Comparison of ENCODE assay signal across 9 mouse cellular contexts in genomic region chr4:119247462-119248235, GRCm38 (mm10). TPM values are rescaled to one million over a fixed set of nuclear protein-coding genes. Genes with fewer than 3 reads are reported as not detected.
A peak's percentile ranks its signal among the peaks of the same experiment; 100 is the strongest.
DNase-seq lines count a peak whose midpoint lies in the region; ATAC-seq and TF ChIP-seq lines count a peak whose summit lies in the region.
"Had no signal": no experiment of that assay in that cellular context is flagged by ENCODE, and none has a peak within 500 bp of the region (broad histone marks: within the 10 kb centered on the region; RNA-seq: fewer than 3 reads in every experiment).

No protein-coding gene starts in this region.

- peak overlapping the region; percentile 60; the same call in 1 of the 2 replicates for H3K27ac ChIP-seq in embryonic facial prominence, embryonic 13.5 days
- 0 out of 2 replicates have a peak overlapping the region, but pooled peaks have one; percentile 6 for H3K27ac ChIP-seq in kidney, adult 2 months (ENCODE audit: insufficient read depth, low read depth, low read length)
- no peak overlapping the region for H3K27ac ChIP-seq in liver, embryonic 11.5 days (ENCODE audit: low read depth, low read length)
- H3K27ac ChIP-seq in neural tube, embryonic 11.5 days (ENCODE audit: low read depth, low read length) = no peak overlapping the region
- no peak overlapping the region; the same call in 1 of the 2 replicates for H3K27ac ChIP-seq in stomach, embryonic 16.5 days (ENCODE audit: low read length)
- H3K27ac ChIP-seq: embryonic facial prominence, embryonic 12.5 days had no signal

- no peak overlapping the region for H3K4me3 ChIP-seq in embryonic facial prominence, embryonic 13.5 days
- no peak overlapping the region for H3K4me3 ChIP-seq in kidney, adult 2 months (ENCODE audit: insufficient read depth, low read depth, low read length)
- no peak overlapping the region for H3K4me3 ChIP-seq in liver, embryonic 11.5 days (ENCODE audit: low read depth, low read length)
- no peak overlapping the region for H3K4me3 ChIP-seq in neural tube, embryonic 11.5 days (ENCODE audit: low read depth, low read length)
- no peak overlapping the region for H3K4me3 ChIP-seq in stomach, embryonic 16.5 days (replicated peaks; ENCODE audit: low read length)
- H3K4me3 ChIP-seq: embryonic facial prominence, embryonic 12.5 days had no signal

- peak; percentile 35; the same call in 1 of the 2 replicates for ATAC-seq in embryonic facial prominence, embryonic 13.5 days (ENCODE audit: insufficient number of reproducible peaks, insufficient read depth, low FRiP score, low TSS enrichment, low read depth)
- ATAC-seq in liver, embryonic 11.5 days (replicated peaks; ENCODE audit: low FRiP score) = peak; percentile 44
- ATAC-seq in neural tube, embryonic 11.5 days (ENCODE audit: insufficient read depth, low FRiP score, low TSS enrichment) = peak; percentile 68
- ATAC-seq in stomach, embryonic 16.5 days (ENCODE audit: insufficient read depth, low FRiP score) = peak; percentile 72

- DNase-seq in 3T3-L1 (ENCODE audit: low read depth, low spot score) = peak; percentile 69
- DNase-seq in WW6 (ENCODE audit: low read depth, low spot score) = peak; percentile 67
- peak; percentile 74 to 78 for DNase-seq in heart, adult 9 months (ENCODE audit: low spot score in 2 of 2)
- peak; percentile 84 for DNase-seq in kidney, adult 2 months
- peak; percentile 53 for DNase-seq in liver, embryonic 11.5 days (ENCODE audit: low spot score)
- peak; percentile 78 for DNase-seq in neural tube, embryonic 11.5 days (ENCODE audit: low spot score)

- no peak overlapping the region for H3K4me2 ChIP-seq in embryonic facial prominence, embryonic 13.5 days
- H3K4me2 ChIP-seq in liver, embryonic 11.5 days = no peak overlapping the region
- H3K4me2 ChIP-seq in neural tube, embryonic 11.5 days (ENCODE audit: low read depth) = no peak overlapping the region
- H3K4me2 ChIP-seq in stomach, embryonic 16.5 days (ENCODE audit: low read depth, low read length) = no peak overlapping the region
- H3K4me2 ChIP-seq: embryonic facial prominence, embryonic 12.5 days had no signal

- H3K27me3 ChIP-seq in embryonic facial prominence, embryonic 13.5 days = no peaks in the 10 kb centered on the region
- no peaks in the 10 kb centered on the region for H3K27me3 ChIP-seq in kidney, adult 2 months (replicated peaks; ENCODE audit: control insufficient read depth, insufficient read depth, low read length)
- H3K27me3 ChIP-seq in liver, embryonic 11.5 days (replicated peaks; ENCODE audit: control insufficient read depth, insufficient read depth, low read length) = no peaks in the 10 kb centered on the region
- no peaks in the 10 kb centered on the region for H3K27me3 ChIP-seq in neural tube, embryonic 11.5 days (ENCODE audit: control insufficient read depth, insufficient read depth, low read length)
- H3K27me3 ChIP-seq in stomach, embryonic 16.5 days (ENCODE audit: control insufficient read depth, insufficient read depth, low read length) = no peaks in the 10 kb centered on the region
- H3K27me3 ChIP-seq: embryonic facial prominence, embryonic 12.5 days had no signal

- 30% methylated on average over 13 of the region's 13 CpGs for WGBS in embryonic facial prominence, embryonic 13.5 days
- WGBS in kidney, adult 2 months = 40% methylated on average over 13 of the region's 13 CpGs
- 40% methylated on average over 13 of the region's 13 CpGs for WGBS in liver, embryonic 11.5 days
- WGBS in neural tube, embryonic 11.5 days = 37% methylated on average over 13 of the region's 13 CpGs
- 34% methylated on average over 13 of the region's 13 CpGs for WGBS in stomach, embryonic 16.5 days

- no peaks in the 10 kb centered on the region for H3K9me3 ChIP-seq in embryonic facial prominence, embryonic 13.5 days
- H3K9me3 ChIP-seq in liver, embryonic 11.5 days (ENCODE audit: control insufficient read depth, low read length) = no peaks in the 10 kb centered on the region
- no peaks in the 10 kb centered on the region for H3K9me3 ChIP-seq in neural tube, embryonic 11.5 days (ENCODE audit: control insufficient read depth, low read length)
- no peaks in the 10 kb centered on the region for H3K9me3 ChIP-seq in stomach, embryonic 16.5 days (replicated peaks; ENCODE audit: control insufficient read depth, low read length)
- H3K9me3 ChIP-seq: embryonic facial prominence, embryonic 12.5 days had no signal

- H3K36me3 ChIP-seq in embryonic facial prominence, embryonic 13.5 days = peaks cover 58% of the 10 kb centered on the region
- H3K36me3 ChIP-seq in kidney, adult 2 months (ENCODE audit: control insufficient read depth, insufficient read depth, low read length) = no peaks in the 10 kb centered on the region
- H3K36me3 ChIP-seq in liver, embryonic 11.5 days (ENCODE audit: control insufficient read depth, insufficient read depth, low read length) = no peaks in the 10 kb centered on the region
- H3K36me3 ChIP-seq in neural tube, embryonic 11.5 days (ENCODE audit: control insufficient read depth, insufficient read depth, low read length) = peaks cover 2% of the 10 kb centered on the region; the same call in 1 of the 2 replicates
- no peaks in the 10 kb centered on the region for H3K36me3 ChIP-seq in stomach, embryonic 16.5 days (ENCODE audit: control insufficient read depth, insufficient read depth, low read length)

- no peak for TF ChIP-seq POLR2A in kidney, adult 2 months (IDR thresholded peaks at IDR 0.05; ENCODE audit: low read depth, low read length)

- 0 out of 2 replicates have a peak overlapping the region, but pooled peaks have one; percentile 32 for H3K9ac ChIP-seq in embryonic facial prominence, embryonic 13.5 days
- H3K9ac ChIP-seq in liver, embryonic 11.5 days (ENCODE audit: low read depth, low read length) = no peak overlapping the region
- H3K9ac ChIP-seq in neural tube, embryonic 11.5 days (ENCODE audit: low read length) = no peak overlapping the region
- peak overlapping the region; percentile 23 for H3K9ac ChIP-seq in stomach, embryonic 16.5 days (ENCODE audit: low read length)
- H3K9ac ChIP-seq: embryonic facial prominence, embryonic 12.5 days had no signal

- TF ChIP-seq CTCF in kidney, adult 2 months (conservative IDR thresholded peaks at IDR 0.05; ENCODE audit: insufficient read depth, insufficient read length, low read depth, low read length) = peak; percentile 90

- H3K4me1 ChIP-seq in embryonic facial prominence, embryonic 13.5 days = peaks cover 18% of the 10 kb centered on the region
- 0 out of 2 replicates have a peak, but pooled peaks cover 3% of the 10 kb centered on the region for H3K4me1 ChIP-seq in kidney, adult 2 months (ENCODE audit: control insufficient read depth, insufficient read depth, low read length)
- H3K4me1 ChIP-seq in liver, embryonic 11.5 days (replicated peaks; ENCODE audit: control insufficient read depth, insufficient read depth, low read length) = no peaks in the 10 kb centered on the region
- peaks cover 4% of the 10 kb centered on the region; the same call in 1 of the 2 replicates for H3K4me1 ChIP-seq in neural tube, embryonic 11.5 days (ENCODE audit: control insufficient read depth, insufficient read depth, low read length)
- peaks cover 6% of the 10 kb centered on the region for H3K4me1 ChIP-seq in stomach, embryonic 16.5 days (ENCODE audit: control insufficient read depth, insufficient read depth, low read length)
- H3K4me1 ChIP-seq: embryonic facial prominence, embryonic 12.5 days had no signal

RNA-seq across cellular contexts. Expression of gene Cldn19, which starts 7.6 kb away (rescaled TPM):
- 0.24 TPM in 1 of 2 replicates, not detected in the other for polyA plus RNA-seq in embryonic facial prominence, embryonic 13.5 days (2015; fragmentation: Nextera tagmentation; extraction: Ambion mirVana)
- polyA plus RNA-seq in kidney, adult 2 months (2012; rRNA removed) = 83.6 and 95.0 TPM in 2 replicates
- polyA plus RNA-seq in liver, embryonic 11.5 days (2014; fragmentation: Nextera tagmentation; extraction: Ambion mirVana) = not detected in 2 replicates
- polyA plus RNA-seq in neural tube, embryonic 11.5 days (2014; fragmentation: Nextera tagmentation; extraction: Ambion mirVana) = 0.19 TPM in 1 of 2 replicates, not detected in the other
- 0.10 and 0.27 TPM in 2 replicates for polyA plus RNA-seq in stomach, embryonic 16.5 days (2015; fragmentation: Nextera tagmentation; extraction: Ambion mirVana)

RNA-seq across cellular contexts. Expression of gene P3h1, which starts 14.9 kb away (rescaled TPM):
- 58.0 and 64.9 TPM in 2 replicates for polyA plus RNA-seq in embryonic facial prominence, embryonic 13.5 days (2015; fragmentation: Nextera tagmentation; extraction: Ambion mirVana)
- 16.0 and 18.0 TPM in 2 replicates for polyA plus RNA-seq in kidney, adult 2 months (2012; rRNA removed)
- polyA plus RNA-seq in liver, embryonic 11.5 days (2014; fragmentation: Nextera tagmentation; extraction: Ambion mirVana) = 20.8 and 21.6 TPM in 2 replicates
- 20.5 and 21.3 TPM in 2 replicates for polyA plus RNA-seq in neural tube, embryonic 11.5 days (2014; fragmentation: Nextera tagmentation; extraction: Ambion mirVana)
- 31.3 and 34.0 TPM in 2 replicates for polyA plus RNA-seq in stomach, embryonic 16.5 days (2015; fragmentation: Nextera tagmentation; extraction: Ambion mirVana)

RNA-seq across cellular contexts. Expression of gene AU022252, which starts 15.1 kb away (rescaled TPM):
- polyA plus RNA-seq in embryonic facial prominence, embryonic 13.5 days (2015; fragmentation: Nextera tagmentation; extraction: Ambion mirVana) = 33.0 and 40.7 TPM in 2 replicates
- polyA plus RNA-seq in kidney, adult 2 months (2012; rRNA removed) = 9.9 and 11.8 TPM in 2 replicates
- 30.7 and 33.3 TPM in 2 replicates for polyA plus RNA-seq in liver, embryonic 11.5 days (2014; fragmentation: Nextera tagmentation; extraction: Ambion mirVana)
- polyA plus RNA-seq in neural tube, embryonic 11.5 days (2014; fragmentation: Nextera tagmentation; extraction: Ambion mirVana) = 40.5 and 44.1 TPM in 2 replicates
- polyA plus RNA-seq in stomach, embryonic 16.5 days (2015; fragmentation: Nextera tagmentation; extraction: Ambion mirVana) = 25.4 and 25.7 TPM in 2 replicates

RNA-seq across cellular contexts. Expression of gene Tmem269, which starts 29.6 kb away (rescaled TPM):
- polyA plus RNA-seq in embryonic facial prominence, embryonic 13.5 days (2015; fragmentation: Nextera tagmentation; extraction: Ambion mirVana) = not detected in 2 replicates
- polyA plus RNA-seq in kidney, adult 2 months (2012; rRNA removed) = 0.13 and 0.29 TPM in 2 replicates
- not detected in 2 replicates for polyA plus RNA-seq in liver, embryonic 11.5 days (2014; fragmentation: Nextera tagmentation; extraction: Ambion mirVana)
- polyA plus RNA-seq in neural tube, embryonic 11.5 days (2014; fragmentation: Nextera tagmentation; extraction: Ambion mirVana) = not detected in 2 replicates
- 0.10 TPM in 1 of 2 replicates, not detected in the other for polyA plus RNA-seq in stomach, embryonic 16.5 days (2015; fragmentation: Nextera tagmentation; extraction: Ambion mirVana)
- polyA plus RNA-seq: embryonic facial prominence, embryonic 12.5 days had no signal

RNA-seq across cellular contexts. Expression of gene Ybx1, which starts 46.8 kb away (rescaled TPM):
- polyA plus RNA-seq in embryonic facial prominence, embryonic 13.5 days (2015; fragmentation: Nextera tagmentation; extraction: Ambion mirVana) = 680 and 805 TPM in 2 replicates
- polyA plus RNA-seq in kidney, adult 2 months (2012; rRNA removed) = 202 and 242 TPM in 2 replicates
- polyA plus RNA-seq in liver, embryonic 11.5 days (2014; fragmentation: Nextera tagmentation; extraction: Ambion mirVana) = 952 and 969 TPM in 2 replicates
- 1,250 and 1,284 TPM in 2 replicates for polyA plus RNA-seq in neural tube, embryonic 11.5 days (2014; fragmentation: Nextera tagmentation; extraction: Ambion mirVana)
- polyA plus RNA-seq in stomach, embryonic 16.5 days (2015; fragmentation: Nextera tagmentation; extraction: Ambion mirVana) = 279 and 346 TPM in 2 replicates

Comparison
In these comparisons a context has a peak if more than half of its experiments do, and no peak if none do; other contexts are left out.
1. H3K27ac ChIP-seq: peak in embryonic facial prominence, embryonic 13.5 days (single experiment) and kidney, adult 2 months (single experiment); none in liver, embryonic 11.5 days (single experiment), neural tube, embryonic 11.5 days (single experiment) and stomach, embryonic 16.5 days (single experiment).
2. H3K9ac ChIP-seq: peak in embryonic facial prominence, embryonic 13.5 days (single experiment) and stomach, embryonic 16.5 days (single experiment); none in liver, embryonic 11.5 days (single experiment) and neural tube, embryonic 11.5 days (single experiment).
3. RNA of gene Cldn19, which starts 7.6 kb away (polyA plus RNA-seq): 83.6 to 95.0 TPM in kidney, adult 2 months; 0.24 TPM in embryonic facial prominence, embryonic 13.5 days, 0.10 to 0.27 TPM in stomach, embryonic 16.5 days, 0.19 TPM in neural tube, embryonic 11.5 days and not detected in liver, embryonic 11.5 days; every median in the first group is over 10 times any median in the second.
4. Peak in every context shown above with its lines, with median percentiles within 50 percentile points of each other: DNase-seq and ATAC-seq.